Mouse (Mus musculus) layer of hippocampus, adult 9-11 months (tissue): ENCODE measurements at regions not wholly inside any gene's neighbourhood (a gene's known extent, or its start where the extent isn't known, plus 50 kb on each side); places are given as distances from the start of the nearest gene placed in this dataset.

Experiments used
- DNase-seq: peaks from one replicate; pipeline ENCODE4 v3.0.0; 2022

GRCm38 (mm10) chr12:109662179-109662578, 62.0 kb upstream of the Rtl1 start:
- no peak for DNase-seq

GRCm38 (mm10) chr12:109674766-109675165, 74.6 kb upstream of the Rtl1 start:
- no peak for DNase-seq

DNA sequence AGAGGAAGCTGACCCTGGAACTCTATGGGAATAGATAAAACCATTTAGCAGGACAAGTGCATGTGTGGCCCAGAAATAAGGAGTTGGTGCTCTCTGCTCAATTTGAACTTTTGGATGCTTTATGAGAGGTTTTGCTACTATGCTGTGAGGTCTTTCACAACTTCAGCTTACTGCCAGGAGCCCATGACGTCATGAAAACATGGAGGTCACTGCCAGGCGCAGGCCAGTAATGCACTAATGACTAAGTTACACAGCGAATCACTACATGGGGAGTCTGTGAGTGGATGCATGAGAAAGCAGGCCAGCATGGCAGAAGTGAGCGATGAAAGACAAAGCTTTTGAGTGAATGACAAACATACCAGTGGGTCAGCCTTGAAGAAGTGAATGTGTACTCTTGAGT, 93.9 kb upstream of the Rtl1 start:
- no peak for DNase-seq

DNA sequence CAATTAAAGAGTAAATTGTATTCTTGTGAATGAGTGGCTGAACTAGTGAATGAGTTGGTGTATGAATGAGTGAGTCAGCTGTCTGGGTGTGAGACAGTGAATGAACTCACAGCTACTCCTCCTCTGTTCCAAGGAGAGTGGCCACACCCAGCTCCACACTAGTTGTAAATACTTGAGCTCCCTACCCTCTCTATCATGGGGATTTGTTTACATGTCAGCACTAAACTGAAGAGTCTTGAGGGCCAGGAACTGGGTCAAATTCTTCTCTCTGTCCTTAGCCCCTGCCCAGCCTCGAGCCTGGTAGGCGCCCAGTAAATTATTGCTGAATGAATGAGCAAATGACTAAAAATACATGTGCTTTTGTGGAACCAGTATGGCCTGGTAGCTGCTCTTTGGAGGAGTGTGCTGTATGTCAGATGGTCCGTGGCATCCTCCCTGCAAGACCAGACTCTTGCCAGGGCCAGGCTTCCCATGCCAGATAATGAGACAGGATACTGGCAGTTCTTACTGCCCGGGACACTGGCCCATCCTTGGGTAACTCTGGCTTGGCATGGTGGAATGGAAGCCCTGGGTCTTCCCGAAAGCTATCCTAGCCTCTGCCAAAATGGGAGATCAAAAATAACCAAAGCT, 94.8 kb upstream of the Rtl1 start:
- DNase-seq = peak; percentile 21

- DNase-seq = no peak
Observed at GRCm38 (mm10) chr12:109706820-109707219, 106.7 kb upstream of the Rtl1 start.

GRCm38 (mm10) chr12:109709661-109710060, 109.5 kb upstream of the Rtl1 start:
- DNase-seq = no peak

DNA sequence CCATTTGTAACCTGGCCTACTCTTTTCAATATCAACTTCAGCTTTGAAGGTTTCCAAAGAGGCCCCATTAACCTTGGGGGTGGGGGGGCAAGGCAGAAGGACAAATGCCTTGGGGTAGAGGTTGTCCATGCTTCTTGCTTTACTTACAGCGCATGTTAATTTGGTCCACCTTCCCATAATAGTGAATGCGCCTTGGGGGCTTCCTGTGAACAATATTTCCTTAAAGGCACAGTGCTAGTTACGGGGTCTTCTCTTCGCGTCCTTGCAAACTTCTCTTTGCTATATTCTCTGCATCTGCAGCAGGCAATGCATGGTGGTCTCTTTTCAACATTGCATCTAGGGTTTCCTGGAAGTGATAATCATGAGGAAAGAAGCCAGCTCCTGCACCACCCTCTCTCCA, 111.3 kb upstream of the Rtl1 start:
- no peak for DNase-seq

DNA sequence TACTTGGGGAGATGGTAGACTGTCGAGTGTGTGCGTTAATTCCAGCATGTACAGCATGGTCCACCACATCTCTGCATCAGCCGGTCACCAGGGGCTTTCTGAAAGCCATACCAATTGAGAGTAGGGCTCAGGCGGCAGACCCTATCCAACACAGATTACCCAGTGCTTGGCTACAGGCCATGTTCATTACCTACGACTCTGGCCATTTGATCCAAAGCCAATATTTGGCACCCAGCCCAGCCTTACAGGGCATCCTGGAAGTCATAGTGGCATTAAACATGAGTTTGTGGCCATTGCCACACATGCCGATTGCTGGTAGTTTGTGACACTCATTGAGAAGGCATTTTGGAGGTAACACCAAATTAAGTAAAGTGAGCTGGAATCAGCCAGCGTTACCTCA, 111.8 kb upstream of the Rtl1 start:
- no peak for DNase-seq

DNA sequence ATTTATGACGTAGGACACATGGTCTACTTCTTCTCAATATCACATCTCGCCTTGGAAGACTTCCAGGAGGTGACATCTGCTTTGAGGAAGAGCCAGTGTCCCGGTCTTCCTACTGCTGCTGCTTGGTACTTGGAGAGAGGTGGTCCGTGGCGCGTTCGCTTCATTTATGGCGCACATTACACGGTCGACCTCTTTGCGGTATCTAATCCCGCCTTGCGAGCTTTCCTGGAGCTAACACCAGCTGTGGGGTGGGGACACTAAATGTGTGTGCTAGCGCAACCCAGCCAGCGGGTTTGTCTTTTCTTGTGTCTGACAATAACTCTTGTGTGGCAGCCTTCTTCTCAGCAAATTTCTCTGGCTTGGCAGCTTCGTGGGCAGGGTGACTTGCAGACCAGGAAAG, 112.3 kb upstream of the Rtl1 start:
- DNase-seq = no peak

DNA sequence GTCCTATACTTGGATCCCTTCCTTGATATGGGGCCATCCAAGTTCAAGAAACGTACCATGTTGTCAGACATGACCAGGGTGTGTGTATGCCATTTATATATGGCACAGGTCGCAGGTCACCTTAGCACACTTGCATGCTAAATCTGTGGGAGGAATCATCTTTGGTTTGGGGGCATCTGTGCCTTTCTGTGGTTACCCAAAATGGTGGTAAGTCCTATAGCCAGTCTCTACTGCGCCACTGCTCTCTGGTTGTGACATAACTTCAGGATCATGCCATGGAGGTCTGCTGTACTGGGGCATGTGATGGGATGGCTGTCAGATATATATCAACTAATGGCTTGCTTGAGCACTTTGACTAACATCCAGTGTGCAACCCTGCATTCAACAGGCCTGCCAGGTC, 112.9 kb upstream of the Rtl1 start:
- no peak for DNase-seq

GRCm38 (mm10) chr12:109714061-109714460, 113.9 kb upstream of the Rtl1 start:
- no peak for DNase-seq

- no peak for DNase-seq
Observed at GRCm38 (mm10) chr12:109716991-109717390, 116.9 kb upstream of the Rtl1 start.

DNA sequence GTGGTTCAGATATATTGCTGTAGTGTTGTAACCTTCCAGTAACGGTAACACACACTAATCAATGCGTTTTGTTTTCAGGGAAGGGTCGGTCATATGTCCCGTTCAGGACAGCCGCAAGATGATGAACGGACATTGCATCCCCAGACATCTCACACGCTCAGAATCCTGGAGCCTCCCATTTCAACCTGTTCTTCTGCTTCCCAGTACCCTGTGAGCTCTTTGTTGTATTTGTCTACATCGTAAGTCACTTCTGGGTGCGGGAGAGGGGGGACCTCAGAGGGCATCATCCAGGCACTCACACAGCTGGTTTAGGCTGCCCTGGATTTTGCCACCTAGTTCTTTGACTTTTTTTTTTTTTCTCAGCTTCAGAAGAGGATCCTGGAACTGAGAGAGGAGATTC, 117.9 kb upstream of the Rtl1 start:
- DNase-seq = no peak

DNA sequence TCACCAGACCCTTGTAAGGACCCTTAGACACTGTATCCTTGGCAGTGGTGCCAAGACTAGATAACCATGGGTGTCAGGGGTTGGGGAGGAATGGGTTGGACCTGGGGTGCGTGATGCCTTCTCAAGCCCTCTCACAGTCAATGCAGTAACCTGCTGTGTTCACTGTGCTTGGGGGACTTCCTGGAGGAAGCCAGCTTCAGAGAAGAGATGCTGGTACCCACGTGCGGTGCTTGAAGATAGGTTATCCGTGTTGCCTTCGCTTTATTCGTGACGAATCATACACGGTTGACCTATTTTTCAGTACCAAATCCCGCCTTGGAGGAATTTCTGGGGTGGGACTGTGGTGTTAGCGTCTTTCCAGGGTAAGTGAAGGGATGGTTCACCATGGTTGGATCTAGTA, 138.1 kb upstream of the Rtl1 start:
- no peak for DNase-seq

DNA sequence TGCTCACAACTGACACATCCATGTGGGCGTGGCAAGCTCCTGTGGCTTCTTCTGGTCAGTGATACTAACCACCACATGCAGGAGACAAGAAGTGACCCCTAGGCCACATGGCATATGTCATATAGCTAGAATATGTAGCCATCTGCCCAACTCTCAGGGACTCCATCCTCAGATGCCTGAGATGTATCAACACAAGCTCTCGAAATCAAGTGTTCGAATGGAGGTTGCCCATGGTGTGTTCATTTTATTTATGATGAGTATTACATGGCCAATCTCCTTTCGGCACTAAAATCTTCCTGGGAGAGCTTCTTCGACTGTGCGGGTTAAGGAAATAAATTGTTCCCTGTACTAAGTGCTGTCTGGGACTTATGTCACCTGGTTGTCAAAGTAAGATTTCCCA, 138.8 kb upstream of the Rtl1 start:
- no peak for DNase-seq

DNA sequence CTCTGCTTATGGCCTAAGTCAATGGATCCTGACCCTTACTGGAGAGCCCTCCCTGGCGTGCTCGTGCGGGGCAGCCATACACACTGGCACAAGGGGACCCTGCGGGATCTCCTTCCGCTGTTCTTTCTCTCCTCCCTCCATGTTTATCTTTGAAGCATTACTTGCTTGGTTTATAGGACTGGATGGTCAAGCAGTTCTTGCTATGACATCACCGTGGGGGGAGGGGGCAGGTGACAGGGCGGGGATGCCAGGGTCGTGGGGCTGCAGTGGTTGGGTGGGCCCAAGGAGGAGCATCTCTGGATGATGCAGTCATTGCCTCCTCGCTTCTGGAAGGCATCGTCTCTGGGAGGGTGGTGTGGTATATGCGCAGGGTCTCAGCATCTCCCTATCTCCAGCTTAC, 142.4 kb upstream of the Rtl1 start:
- no peak for DNase-seq

DNA sequence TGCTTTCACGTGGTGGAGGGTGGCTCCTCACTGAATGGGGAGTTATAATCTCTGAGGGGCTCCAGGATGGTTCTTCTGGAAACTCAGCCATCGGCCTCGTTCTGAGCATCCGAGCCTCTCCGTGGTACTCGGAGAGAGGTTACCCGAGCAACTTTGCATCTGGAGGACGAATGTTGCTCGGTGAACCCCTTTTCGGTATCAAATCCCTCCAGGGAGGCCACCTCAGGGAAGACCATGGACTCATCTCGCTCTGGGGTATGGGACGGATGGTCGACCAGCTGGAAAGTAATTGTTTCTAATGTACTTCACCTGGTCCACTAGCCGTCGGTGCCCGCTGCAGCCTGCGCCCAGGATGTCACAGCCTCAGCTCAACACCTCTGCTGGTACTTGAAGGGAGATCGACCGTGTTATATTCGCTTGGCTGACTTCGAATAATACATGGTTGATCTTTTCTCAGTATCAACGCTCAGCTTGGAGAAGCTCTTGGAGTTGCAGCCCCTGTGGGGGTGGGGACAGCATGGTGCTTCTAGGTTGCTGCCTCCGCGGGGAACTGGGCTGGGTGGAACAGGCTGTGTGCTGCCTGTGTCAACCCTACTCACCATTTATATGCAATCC, 143.0 kb upstream of the Rtl1 start:
- no peak for DNase-seq

GRCm38 (mm10) chr12:109744186-109744585, 144.1 kb upstream of the Rtl1 start:
- no peak for DNase-seq

DNA sequence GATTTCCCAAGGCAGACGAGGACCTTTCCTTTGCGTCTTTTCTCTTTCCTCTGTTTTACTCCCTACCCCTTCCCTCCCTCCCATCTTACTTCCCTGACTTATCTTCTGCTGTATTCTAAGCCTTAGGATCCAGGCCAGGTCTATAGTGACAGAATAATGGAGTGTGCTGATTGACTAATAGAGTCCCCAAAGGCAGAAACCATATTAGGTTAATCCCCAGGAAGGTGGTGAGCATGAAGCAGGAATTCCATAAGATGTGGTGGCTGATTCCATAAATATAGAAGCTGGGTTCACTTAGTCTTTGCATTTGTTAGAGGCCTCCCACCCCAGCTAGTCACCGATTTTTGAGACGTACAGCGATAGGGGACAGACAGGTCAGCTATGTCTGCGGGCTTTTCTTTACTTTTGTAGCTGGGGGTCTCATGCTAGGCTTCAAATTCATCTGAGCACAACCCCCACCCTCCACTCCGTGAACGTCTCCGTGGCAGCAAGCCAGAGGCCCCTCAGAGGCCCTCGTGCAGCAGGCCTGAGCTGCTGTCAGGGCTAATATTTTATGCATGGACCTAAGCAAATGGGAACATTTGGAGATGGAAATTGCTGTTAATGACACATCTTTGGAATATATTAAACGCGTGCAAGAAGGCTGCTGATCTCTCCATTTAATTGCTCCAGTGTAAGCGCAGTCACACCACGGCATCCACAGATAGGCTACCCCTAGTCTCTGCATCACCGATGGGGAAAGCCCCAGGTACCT, 145.8 kb upstream of the Rtl1 start:
- no peak for DNase-seq

DNA sequence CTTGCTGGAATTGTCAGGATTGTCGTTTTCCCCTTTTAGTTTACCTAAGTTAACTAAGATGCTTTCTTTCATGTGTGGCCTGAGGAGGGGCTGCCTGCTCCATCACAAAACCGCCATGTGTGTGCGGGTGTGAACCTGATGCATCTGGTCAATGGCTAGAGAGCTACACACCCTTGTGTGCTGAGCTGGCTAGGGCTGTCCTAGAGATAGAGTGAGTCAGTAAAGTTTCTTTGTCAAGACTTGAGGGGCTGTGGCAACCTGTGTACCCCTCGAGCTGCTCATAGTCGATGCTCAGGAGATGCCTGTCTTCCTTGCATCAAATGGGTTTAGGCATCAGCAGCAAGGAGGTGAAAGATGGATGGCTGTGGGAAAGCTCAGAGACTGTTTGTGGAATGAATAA, 147.1 kb upstream of the Rtl1 start:
- DNase-seq = no peak

GRCm38 (mm10) chr12:109747776-109748175, 147.6 kb upstream of the Rtl1 start:
- no peak for DNase-seq

DNA sequence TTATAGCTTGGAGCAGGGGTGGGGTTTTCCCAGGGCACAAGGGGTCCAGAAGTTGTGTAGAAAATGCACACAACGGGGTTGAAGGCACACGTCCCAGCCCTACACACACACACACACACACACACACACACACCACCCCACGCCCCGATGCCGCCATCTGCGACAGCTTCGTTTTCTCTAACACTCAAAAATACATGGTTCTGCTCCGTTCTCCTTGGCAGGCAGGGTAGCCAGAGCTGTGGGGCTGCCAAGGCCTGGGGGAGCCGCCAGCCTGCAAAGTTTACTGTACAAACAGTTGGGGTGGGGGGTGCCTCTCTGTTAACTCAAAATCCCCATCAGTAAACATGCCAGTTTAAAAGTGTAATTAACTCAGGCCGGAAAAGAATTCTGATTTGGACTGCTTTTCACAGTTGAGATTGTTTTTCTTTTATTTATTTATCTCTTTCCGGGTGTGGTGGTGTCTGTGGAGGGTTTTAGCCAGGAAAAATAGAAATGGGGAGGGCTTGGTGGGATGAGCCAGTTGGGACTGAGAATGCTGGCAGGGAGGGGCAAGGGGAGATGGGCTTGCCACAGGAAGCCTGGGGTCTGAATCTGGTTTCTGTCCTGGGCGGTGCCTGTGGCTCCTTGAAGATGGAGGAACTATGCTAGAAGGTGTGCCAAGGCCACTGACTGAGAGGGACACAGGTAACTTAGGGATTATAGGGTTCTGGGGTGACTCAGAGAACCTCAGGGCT, 148.4 kb upstream of the Rtl1 start:
- peak; percentile 88 for DNase-seq

GRCm38 (mm10) chr12:109749256-109749655, 149.1 kb upstream of the Rtl1 start:
- DNase-seq = no peak
